Mouse (Mus musculus): Measurements from ENCODE around the gene Prkcq. TPM values are rescaled to one million over a fixed set of nuclear protein-coding genes. Genes with fewer than 3 reads are reported as not detected.
A peak's percentile ranks its signal among the peaks of the same experiment; 100 is the strongest.

The Prkcq gene
- polyA plus RNA-seq, 1 experiment from 2014 or later: 3.1 TPM

DNA sequence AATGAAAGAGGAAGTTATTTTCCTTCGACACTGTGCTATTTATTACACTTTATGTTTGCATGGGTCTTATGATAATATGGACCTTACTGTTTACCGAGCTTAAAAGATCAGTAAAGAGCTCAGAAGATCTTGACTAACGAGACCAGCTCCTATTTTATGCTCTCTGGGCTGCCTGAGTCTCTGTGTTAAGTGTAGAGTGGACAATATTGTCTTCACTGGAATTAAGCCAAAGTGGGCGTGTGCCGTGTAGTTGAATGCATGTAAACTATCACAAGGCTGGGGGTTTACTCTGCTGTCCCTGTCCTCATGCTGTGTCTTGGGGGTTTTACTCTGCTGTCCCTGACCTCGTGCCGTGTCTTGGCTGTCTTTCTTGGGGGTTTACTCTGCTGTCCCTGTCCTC, 107.1 kb downstream of the Prkcq start:
- Histone ChIP-seq H3K9me3 (no peaks in the 10 kb centered on the region), H3K4me1 (no peaks in the 10 kb centered on the region), H3K4me3 (no peak overlapping the region), H3K4me2 (no peak overlapping the region), H3K27me3 (no peaks in the 10 kb centered on the region), H3K27ac (no peak overlapping the region), H3K36me3 (no peaks in the 10 kb centered on the region), H3K9ac (no peak overlapping the region)
- 48% methylated on average over 7 of the region's 7 CpGs for whole genome bisulfite sequencing
- ATAC-seq (ENCODE audit: borderline replicate concordance, extremely low read depth, low FRiP score, low TSS enrichment): no peak

DNA sequence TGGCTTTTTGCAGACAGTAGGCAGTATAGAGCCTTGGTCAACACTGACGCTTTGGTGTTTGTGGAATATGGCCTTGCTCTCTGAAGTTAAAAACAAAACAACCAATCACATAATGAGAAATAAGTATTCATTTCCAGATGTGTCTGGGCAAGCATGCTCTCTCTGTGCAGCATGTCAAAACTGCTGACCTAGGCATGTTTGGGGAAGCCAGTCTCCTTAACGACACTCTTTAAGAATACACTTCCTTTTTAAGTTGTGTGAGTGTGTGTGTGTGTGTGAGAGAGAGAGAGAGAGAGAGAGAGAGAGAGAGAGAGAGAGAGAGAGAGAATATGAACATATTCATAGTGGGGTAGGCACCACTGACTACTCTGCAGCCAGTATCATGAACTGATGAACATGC, 108.3 kb downstream of the Prkcq start:
- Histone ChIP-seq H3K4me1 (no peaks in the 10 kb centered on the region), H3K9me3 (no peaks in the 10 kb centered on the region), H3K27ac (no peak overlapping the region), H3K9ac (no peak overlapping the region), H3K4me2 (no peak overlapping the region), H3K4me3 (no peak overlapping the region), H3K27me3 (no peaks in the 10 kb centered on the region), H3K36me3 (no peaks in the 10 kb centered on the region)
- no peak for ATAC-seq (ENCODE audit: borderline replicate concordance, extremely low read depth, low FRiP score, low TSS enrichment)
- WGBS: 53% methylated on average over 2 of the region's 2 CpGs

DNA sequence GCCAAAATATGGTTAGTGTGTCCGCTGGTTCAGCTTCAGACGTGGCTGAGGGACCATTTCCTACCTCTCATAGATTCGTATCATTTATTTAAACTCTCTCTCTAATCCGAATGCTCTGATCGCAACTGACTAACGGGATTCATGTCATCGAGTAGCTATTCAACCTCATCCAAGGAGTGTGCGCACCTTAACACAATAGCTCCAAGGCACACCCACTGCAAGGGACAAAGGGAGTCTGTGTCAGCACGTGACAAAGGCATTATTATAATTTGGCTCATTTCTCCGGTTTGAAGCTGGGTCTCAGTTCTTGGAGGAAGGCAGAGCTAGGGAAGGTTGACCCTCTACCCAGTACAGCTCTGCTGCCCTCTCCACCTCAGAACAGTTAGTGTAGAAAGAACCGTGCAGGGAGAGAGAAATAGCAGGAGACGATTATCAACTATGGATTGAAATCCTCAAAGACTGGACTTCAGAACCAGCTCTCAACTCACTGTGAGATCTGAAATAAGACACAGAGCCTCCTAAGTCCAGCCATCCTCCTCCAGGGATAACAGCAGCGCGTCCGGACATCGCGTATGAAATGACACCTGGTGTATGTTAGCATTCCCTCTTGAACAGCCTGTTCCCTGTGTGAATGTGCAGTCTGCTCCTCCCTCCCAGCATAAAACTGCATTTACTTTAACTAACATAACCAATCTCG, 116.1 kb downstream of the Prkcq start:
- Histone ChIP-seq H3K4me1 (no peaks in the 10 kb centered on the region), H3K4me3 (no peak overlapping the region), H3K36me3 (no peaks in the 10 kb centered on the region), H3K27ac (no peak overlapping the region), H3K4me2 (peak overlapping the region; percentile 29; the same call in 1 of the 2 replicates), H3K27me3 (no peaks in the 10 kb centered on the region), H3K9me3 (no peaks in the 10 kb centered on the region), H3K9ac (no peak overlapping the region)
- ATAC-seq (ENCODE audit: borderline replicate concordance, extremely low read depth, low FRiP score, low TSS enrichment): no peak
- 75% methylated on average over 18 of the region's 18 CpGs for WGBS

DNA sequence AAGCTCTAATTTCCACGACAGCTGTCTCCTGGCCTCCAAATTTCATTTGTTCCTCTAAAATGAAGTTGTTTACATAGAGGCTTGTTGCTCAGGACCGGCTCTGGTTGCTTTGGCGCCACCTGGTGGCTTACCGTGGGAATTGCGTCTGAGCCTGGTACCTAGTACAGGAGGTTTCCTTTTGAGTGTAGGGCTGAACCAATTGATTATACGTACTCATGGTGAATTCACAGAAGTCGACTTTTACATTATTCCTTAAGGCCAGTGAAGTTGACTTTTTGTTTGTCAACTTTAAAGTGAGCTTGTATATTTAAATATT, 116.6 kb downstream of the Prkcq start:
- H3K36me3 ChIP-seq: no peaks in the 10 kb centered on the region
- no peak overlapping the region for H3K27ac ChIP-seq
- WGBS: 3% methylated on average over 7 of the region's 7 CpGs
- no peaks in the 10 kb centered on the region for H3K4me1 ChIP-seq
- no peak overlapping the region for H3K9ac ChIP-seq
- H3K9me3 ChIP-seq: no peaks in the 10 kb centered on the region
- H3K4me2 ChIP-seq: peak overlapping the region; percentile 29; the same call in 1 of the 2 replicates
- no peak for ATAC-seq (ENCODE audit: borderline replicate concordance, extremely low read depth, low FRiP score, low TSS enrichment)
- H3K27me3 ChIP-seq: no peaks in the 10 kb centered on the region
- H3K4me3 ChIP-seq: no peak overlapping the region

- no peak overlapping the region for H3K4me2 ChIP-seq
- no peak overlapping the region for H3K27ac ChIP-seq
- WGBS: 86% methylated on average over 6 of the region's 6 CpGs
- H3K36me3 ChIP-seq: no peaks in the 10 kb centered on the region
- H3K27me3 ChIP-seq: no peaks in the 10 kb centered on the region
- no peak overlapping the region for H3K9ac ChIP-seq
- ATAC-seq (ENCODE audit: borderline replicate concordance, extremely low read depth, low FRiP score, low TSS enrichment): no peak
- no peak overlapping the region for H3K4me3 ChIP-seq
- H3K4me1 ChIP-seq: 0 out of 2 replicates have a peak, but pooled peaks cover 5% of the 10 kb centered on the region
- no peaks in the 10 kb centered on the region for H3K9me3 ChIP-seq
Observed at GRCm38 (mm10) chr2:11290931-11291330, 119.0 kb downstream of the Prkcq start.

DNA sequence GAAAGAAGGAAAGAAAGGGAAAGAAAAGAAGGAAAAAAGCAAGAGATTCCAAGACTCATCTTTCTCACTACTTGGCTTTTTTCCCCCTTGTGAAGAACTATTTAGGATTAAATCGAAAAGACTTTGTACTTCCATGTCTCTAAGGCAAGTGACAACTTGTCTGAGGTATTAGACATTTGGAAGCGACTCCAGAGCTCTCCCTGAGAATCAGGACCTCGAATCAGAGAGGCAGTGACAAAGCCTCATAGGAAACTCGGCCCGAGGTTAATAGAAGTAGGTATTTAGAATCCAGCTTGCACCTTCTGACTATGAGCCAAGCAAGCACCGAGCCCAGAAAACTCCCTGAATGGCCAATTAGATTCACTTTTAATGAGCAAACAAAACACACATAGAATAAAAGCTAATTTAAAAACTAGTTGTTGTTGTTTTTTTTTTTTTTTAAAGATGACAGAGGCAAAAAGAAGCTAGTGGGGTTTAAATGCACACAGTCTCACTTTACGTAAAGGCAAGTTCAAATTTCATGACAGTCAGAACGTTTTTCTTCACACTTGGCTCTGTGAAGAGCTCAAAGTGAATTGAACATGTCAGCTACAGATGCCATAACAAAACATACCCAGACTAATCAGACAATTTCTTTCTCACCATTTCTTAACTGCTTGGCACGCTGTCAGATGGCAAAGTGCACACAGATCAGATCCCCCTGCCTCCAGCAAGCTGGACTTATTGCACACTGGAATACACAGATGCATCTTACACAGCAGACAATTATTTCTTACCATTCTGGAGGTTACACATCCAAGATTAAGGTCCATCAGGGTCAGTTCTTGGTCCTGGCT, 119.9 kb downstream of the Prkcq start:
- Histone ChIP-seq H3K27ac (no peak overlapping the region), H3K27me3 (no peaks in the 10 kb centered on the region), H3K9me3 (no peaks in the 10 kb centered on the region), H3K9ac (no peak overlapping the region), H3K36me3 (no peaks in the 10 kb centered on the region), H3K4me3 (no peak overlapping the region), H3K4me2 (no peak overlapping the region), H3K4me1 (0 out of 2 replicates have a peak, but pooled peaks cover 5% of the 10 kb centered on the region)
- WGBS: 63% methylated on average over 9 of the region's 9 CpGs
- no peak for ATAC-seq (ENCODE audit: borderline replicate concordance, extremely low read depth, low FRiP score, low TSS enrichment)

DNA sequence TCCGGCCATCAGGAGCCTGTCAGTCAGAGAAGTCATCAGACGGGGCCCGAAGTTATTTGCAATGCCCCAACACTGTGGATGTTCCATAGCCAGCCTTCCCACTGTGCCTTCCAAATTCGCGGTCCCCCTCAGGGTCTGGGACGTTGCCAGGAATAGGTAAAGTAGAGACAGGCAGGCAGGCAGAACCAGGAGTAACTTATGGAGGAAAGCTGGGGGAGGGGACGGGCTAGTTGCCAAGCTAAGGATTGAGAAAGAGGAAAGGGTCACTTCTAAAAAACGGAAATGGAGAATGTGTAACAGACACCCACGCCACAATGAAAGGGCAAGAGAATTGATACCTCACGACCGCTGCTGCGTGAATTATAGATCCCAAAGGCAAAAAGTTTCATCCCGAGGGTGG, 121.2 kb downstream of the Prkcq start:
- no peak for ATAC-seq (ENCODE audit: borderline replicate concordance, extremely low read depth, low FRiP score, low TSS enrichment)

GRCm38 (mm10) chr2:11294643-11295191, 122.8 kb downstream of the Prkcq start:
- H3K27ac ChIP-seq: no peak overlapping the region
- WGBS: 22% methylated on average over 5 of the region's 5 CpGs
- peak; percentile 55; the same call in 1 of the 2 replicates for ATAC-seq (ENCODE audit: borderline replicate concordance, extremely low read depth, low FRiP score, low TSS enrichment)

More for the DNA sequence above, 121.2 kb downstream of the Prkcq start:
- H3K9ac ChIP-seq: no peak overlapping the region
- WGBS: 83% methylated on average over 13 of the region's 13 CpGs
- H3K4me1 ChIP-seq: 0 out of 2 replicates have a peak, but pooled peaks cover 5% of the 10 kb centered on the region
- no peak overlapping the region for H3K4me2 ChIP-seq
- H3K36me3 ChIP-seq: no peaks in the 10 kb centered on the region
- no peaks in the 10 kb centered on the region for H3K9me3 ChIP-seq
- H3K4me3 ChIP-seq: no peak overlapping the region
- H3K27ac ChIP-seq: no peak overlapping the region
- H3K27me3 ChIP-seq: no peaks in the 10 kb centered on the region

DNA sequence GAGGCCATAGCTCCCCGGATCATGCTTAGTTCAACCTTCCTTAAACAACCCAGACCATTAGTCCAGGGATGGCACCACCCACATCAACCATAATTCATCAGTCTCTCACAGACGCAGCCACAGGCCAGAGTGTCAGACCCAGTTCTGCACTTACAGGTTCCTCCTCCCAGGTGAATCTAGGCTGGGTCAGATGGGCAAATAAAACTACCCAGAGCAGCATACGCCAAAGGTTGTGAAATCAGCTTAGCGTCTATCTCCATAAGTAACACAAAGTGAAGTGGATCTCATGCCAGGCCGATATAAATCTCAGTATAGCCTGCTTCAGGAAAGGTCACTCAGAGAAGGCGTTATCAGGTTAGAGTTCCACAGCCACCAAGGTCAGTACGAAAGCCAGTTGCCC, 126.9 kb downstream of the Prkcq start:
- 83% methylated on average over 7 of the region's 7 CpGs for WGBS
- no peak overlapping the region for H3K4me2 ChIP-seq
- H3K36me3 ChIP-seq: no peaks in the 10 kb centered on the region
- no peak overlapping the region for H3K9ac ChIP-seq
- 0 out of 2 replicates have a peak, but pooled peaks cover 5% of the 10 kb centered on the region for H3K4me1 ChIP-seq
- no peak overlapping the region for H3K4me3 ChIP-seq
- no peak for ATAC-seq (ENCODE audit: borderline replicate concordance, extremely low read depth, low FRiP score, low TSS enrichment)
- H3K27me3 ChIP-seq: no peaks in the 10 kb centered on the region
- no peaks in the 10 kb centered on the region for H3K9me3 ChIP-seq
- H3K27ac ChIP-seq: no peak overlapping the region

More at GRCm38 (mm10) chr2:11294643-11295191, 122.8 kb downstream of the Prkcq start:
- no peak overlapping the region for H3K9ac ChIP-seq
- H3K4me3 ChIP-seq: no peak overlapping the region
- H3K36me3 ChIP-seq: no peaks in the 10 kb centered on the region
- 0 out of 2 replicates have a peak, but pooled peaks cover 5% of the 10 kb centered on the region for H3K4me1 ChIP-seq
- H3K4me2 ChIP-seq: no peak overlapping the region
- no peaks in the 10 kb centered on the region for H3K9me3 ChIP-seq
- no peaks in the 10 kb centered on the region for H3K27me3 ChIP-seq

DNA sequence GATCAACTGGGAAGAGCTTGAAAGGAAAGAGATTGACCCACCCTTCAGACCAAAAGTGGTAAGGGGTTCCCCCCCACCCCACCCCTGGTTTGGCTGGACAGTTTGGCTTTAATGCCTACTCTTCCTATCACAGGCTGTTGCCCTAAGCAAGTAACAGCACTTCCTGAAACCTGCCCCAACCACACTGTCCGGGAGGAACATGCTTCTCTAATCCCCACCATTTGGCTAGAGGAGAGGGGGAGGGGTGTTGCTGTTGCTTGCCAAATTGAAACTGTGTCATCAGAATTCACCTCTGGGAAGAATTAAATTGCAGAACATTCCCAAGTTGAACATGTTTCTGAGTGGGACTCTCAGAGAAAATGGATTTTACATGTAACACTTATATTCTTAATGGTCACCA, 127.5 kb downstream of the Prkcq start:
- Histone ChIP-seq H3K4me3 (no peak overlapping the region), H3K4me2 (no peak overlapping the region), H3K36me3 (no peaks in the 10 kb centered on the region), H3K9ac (no peak overlapping the region), H3K4me1 (0 out of 2 replicates have a peak, but pooled peaks cover 5% of the 10 kb centered on the region), H3K9me3 (no peaks in the 10 kb centered on the region), H3K27ac (no peak overlapping the region), H3K27me3 (no peaks in the 10 kb centered on the region)
- WGBS: 5% methylated on average over 1 of the region's 1 CpGs
- no peak for ATAC-seq (ENCODE audit: borderline replicate concordance, extremely low read depth, low FRiP score, low TSS enrichment)

- H3K4me2 ChIP-seq: no peak overlapping the region
- no peaks in the 10 kb centered on the region for H3K36me3 ChIP-seq
- H3K27ac ChIP-seq: no peak overlapping the region
- H3K9me3 ChIP-seq: no peaks in the 10 kb centered on the region
- H3K27me3 ChIP-seq: no peaks in the 10 kb centered on the region
- no peak overlapping the region for H3K9ac ChIP-seq
- no peak for ATAC-seq (ENCODE audit: borderline replicate concordance, extremely low read depth, low FRiP score, low TSS enrichment)
- 79% methylated on average over 6 of the region's 6 CpGs for WGBS
- no peak overlapping the region for H3K4me3 ChIP-seq
- no peaks in the 10 kb centered on the region for H3K4me1 ChIP-seq
Observed at GRCm38 (mm10) chr2:11300362-11300761, 128.5 kb downstream of the Prkcq start.

GRCm38 (mm10) chr2:11320241-11320640, 148.3 kb downstream of the Prkcq start:
- Histone ChIP-seq H3K4me1 (no peaks in the 10 kb centered on the region), H3K9me3 (no peaks in the 10 kb centered on the region), H3K9ac (no peak overlapping the region), H3K27me3 (no peaks in the 10 kb centered on the region), H3K27ac (no peak overlapping the region), H3K4me2 (no peak overlapping the region), H3K36me3 (no peaks in the 10 kb centered on the region), H3K4me3 (no peak overlapping the region)
- ATAC-seq (ENCODE audit: borderline replicate concordance, extremely low read depth, low FRiP score, low TSS enrichment): no peak
- 31% methylated on average over 10 of the region's 10 CpGs for WGBS

Data from lung, embryonic 15.5 days (tissue).